Mouse (Mus musculus) intestine, postnatal 0 days (tissue): ENCODE results near the gene Tgm2. TPM values are rescaled to one million over a fixed set of nuclear protein-coding genes. Genes with fewer than 3 reads are reported as not detected.

Experiments
- ATAC-seq: fragments of 200-750 bp; cut with Nextera tagmentation; 2 replicates; pipeline ENCODE4 v1.8.0; 2017; ENCODE audit warnings: mild to moderate bottlenecking, moderate TSS enrichment, moderate library complexity
- H3K27ac ChIP-seq: fragments of 300-500 bp; sonication (generic); 2 replicates; pipeline ENCODE4 v1.5.1; 2014; ENCODE audit warnings: mild to moderate bottlenecking, low read depth, low read length, moderate library complexity
- H3K27me3 ChIP-seq: fragments of 300-500 bp; sonication (generic); replicated peaks from 2 replicates; pipeline ENCODE4 v1.6.1; 2014; ENCODE audit warnings: low read length, mixed read lengths; ENCODE audit not compliant: control insufficient read depth, insufficient read depth
- H3K36me3 ChIP-seq: fragments of 300-500 bp; sonication (generic); 2 replicates; pipeline ENCODE4 v1.6.1; 2014; ENCODE audit warnings: mild to moderate bottlenecking, moderate library complexity; ENCODE audit not compliant: control insufficient read depth, insufficient read depth
- H3K4me1 ChIP-seq: fragments of 300-500 bp; sonication (generic); replicated peaks from 2 replicates; pipeline ENCODE4 v1.6.1; 2014; ENCODE audit warnings: antibody characterized with exemption, low read length, mixed read lengths; ENCODE audit not compliant: control insufficient read depth, insufficient read depth
- H3K4me2 ChIP-seq: fragments of 300-500 bp; sonication (generic); replicated peaks from 2 replicates; pipeline ENCODE4 v1.6.1; 2014; ENCODE audit warnings: low read depth, mild to moderate bottlenecking, moderate library complexity
- H3K4me3 ChIP-seq: fragments of 300-500 bp; sonication (generic); 2 replicates; pipeline ENCODE4 v1.5.1; 2014; ENCODE audit warnings: low read depth, low read length
- H3K9ac ChIP-seq: fragments of 300-500 bp; sonication (generic); 2 replicates; pipeline ENCODE4 v1.6.1; 2014; ENCODE audit warnings: mild to moderate bottlenecking, low read depth, low read length
- H3K9me3 ChIP-seq: fragments of 300-500 bp; sonication (generic); 2 replicates; pipeline ENCODE4 v1.6.1; 2016; ENCODE audit warnings: mixed run types; ENCODE audit not compliant: control insufficient read depth
- CTCF ChIP-seq: sonication (generic); IDR thresholded peaks from 2 replicates; pipeline ENCODE4 v1.5.1; 2016; ENCODE audit warnings: low read depth, mild to moderate bottlenecking, control low read depth, antibody characterized with exemption, moderate library complexity
- WGBS: fragments of 180-500 bp; shearing (Covaris S2); extraction: QIAGEN DNeasy Blood & Tissue Kit; methylation state at CpG from one replicate; pipeline ENCODE4 v1.1.7; 2014; 5-methylcytosine and 5-hydroxymethylcytosine counted together
- polyA plus RNA-seq: library from polyadenylated mRNA; unstranded; fragments of >200 nt; fragmentation: Nextera tagmentation; extraction: Ambion mirVana; gene quantifications from 2 replicates; pipeline ENCODE4 v1.2.1, GENCODE M21; 2015

The Tgm2 gene
- polyA plus RNA-seq, 1 experiment from 2014 or later, result 40.0 TPM

DNA sequence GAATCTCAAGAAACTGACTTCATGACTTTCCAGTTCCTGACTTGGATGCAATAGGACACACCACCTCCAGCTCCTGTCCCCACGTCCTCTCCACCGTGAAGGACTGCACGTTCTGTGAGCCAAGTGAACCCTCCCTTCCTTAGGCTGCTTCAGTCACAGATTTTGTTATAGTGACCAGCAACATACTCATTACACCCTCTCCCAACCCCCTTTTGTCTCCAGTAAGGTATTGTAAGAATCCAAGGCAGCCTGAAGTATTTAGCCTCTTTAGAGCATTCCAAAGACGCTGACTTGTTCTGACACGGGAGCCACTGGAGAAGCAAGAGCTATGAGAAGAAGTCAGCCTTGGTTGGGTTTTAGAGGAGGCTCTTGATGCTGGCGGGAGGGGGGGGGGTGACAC, 23.1 kb upstream of the Tgm2 start:
- Histone ChIP-seq H3K4me3 (no peak overlapping the region), H3K9ac (no peak overlapping the region), H3K27me3 (no peaks in the 10 kb centered on the region), H3K4me1 (0 out of 2 replicates have a peak, but pooled peaks cover 10% of the 10 kb centered on the region), H3K36me3 (no peaks in the 10 kb centered on the region), H3K9me3 (no peaks in the 10 kb centered on the region), H3K4me2 (no peak overlapping the region), H3K27ac (no peak overlapping the region)
- 80% methylated on average over 6 of the region's 6 CpGs for WGBS
- no peak for TF ChIP-seq CTCF
- no peak for ATAC-seq

DNA sequence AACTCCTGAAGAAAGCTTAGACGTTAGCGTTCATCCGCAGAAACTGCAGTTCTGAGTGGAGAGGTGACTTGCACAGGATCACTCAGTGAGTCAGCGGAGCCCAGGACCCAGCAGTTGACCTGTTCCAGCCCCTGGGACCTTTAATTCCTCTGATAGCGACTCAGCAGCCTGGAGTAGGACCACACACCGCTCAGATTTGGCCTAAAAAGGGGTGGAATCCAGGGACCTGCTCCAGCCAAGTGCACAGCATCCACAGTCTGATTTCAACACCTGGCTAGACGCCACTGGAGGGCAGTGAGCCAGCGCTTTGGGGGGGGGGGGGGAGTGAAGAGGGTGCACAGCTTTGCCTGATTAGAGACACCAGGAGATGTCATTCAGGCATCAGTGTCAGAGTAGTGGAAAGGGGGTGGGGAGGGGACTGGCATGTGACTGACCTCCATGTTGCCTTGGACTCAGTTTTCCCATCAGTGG, 22.5 kb upstream of the Tgm2 start:
- no peak overlapping the region for H3K27ac ChIP-seq
- TF ChIP-seq CTCF, result no peak
- no peaks in the 10 kb centered on the region for H3K36me3 ChIP-seq
- no peaks in the 10 kb centered on the region for H3K9me3 ChIP-seq
- no peak overlapping the region for H3K9ac ChIP-seq
- H3K27me3 ChIP-seq, result no peaks in the 10 kb centered on the region
- no peak for ATAC-seq
- no peak overlapping the region for H3K4me2 ChIP-seq
- 0 out of 2 replicates have a peak, but pooled peaks cover 10% of the 10 kb centered on the region for H3K4me1 ChIP-seq
- H3K4me3 ChIP-seq, result no peak overlapping the region
- 52% methylated on average over 8 of the region's 8 CpGs for WGBS

GRCm38 (mm10) chr2:158167496-158168205, 21.4 kb upstream of the Tgm2 start:
- H3K4me1 ChIP-seq, result 0 out of 2 replicates have a peak, but pooled peaks cover 13% of the 10 kb centered on the region
- H3K4me2 ChIP-seq, result no peak overlapping the region
- WGBS, result 60% methylated on average over 9 of the region's 9 CpGs
- no peaks in the 10 kb centered on the region for H3K27me3 ChIP-seq
- no peak for TF ChIP-seq CTCF
- no peak overlapping the region for H3K27ac ChIP-seq
- H3K4me3 ChIP-seq, result no peak overlapping the region
- ATAC-seq, result no peak
- no peaks in the 10 kb centered on the region for H3K36me3 ChIP-seq
- H3K9ac ChIP-seq, result no peak overlapping the region
- no peaks in the 10 kb centered on the region for H3K9me3 ChIP-seq

- 62% methylated on average over 7 of the region's 7 CpGs for WGBS
- Histone ChIP-seq H3K9me3 (no peaks in the 10 kb centered on the region), H3K4me1 (0 out of 2 replicates have a peak, but pooled peaks cover 13% of the 10 kb centered on the region), H3K4me3 (no peak overlapping the region), H3K4me2 (peak overlapping the region; percentile 2; the same call in 1 of the 2 replicates), H3K27me3 (no peaks in the 10 kb centered on the region), H3K9ac (no peak overlapping the region), H3K27ac (peak overlapping the region; percentile 54; the same call in 1 of the 2 replicates), H3K36me3 (no peaks in the 10 kb centered on the region)
- ATAC-seq, result peak; percentile 56
- no peak for TF ChIP-seq CTCF
Observed at GRCm38 (mm10) chr2:158166628-158167027, 20.4 kb upstream of the Tgm2 start.

- no peak overlapping the region for H3K9ac ChIP-seq
- WGBS, result 79% methylated on average over 4 of the region's 4 CpGs
- no peak overlapping the region for H3K4me2 ChIP-seq
- H3K4me3 ChIP-seq, result no peak overlapping the region
- no peaks in the 10 kb centered on the region for H3K27me3 ChIP-seq
- no peak for TF ChIP-seq CTCF
- 0 out of 2 replicates have a peak, but pooled peaks cover 13% of the 10 kb centered on the region for H3K4me1 ChIP-seq
- no peaks in the 10 kb centered on the region for H3K36me3 ChIP-seq
- H3K27ac ChIP-seq, result no peak overlapping the region
- no peaks in the 10 kb centered on the region for H3K9me3 ChIP-seq
- no peak for ATAC-seq
Observed at GRCm38 (mm10) chr2:158165776-158166175, 19.5 kb upstream of the Tgm2 start.

DNA sequence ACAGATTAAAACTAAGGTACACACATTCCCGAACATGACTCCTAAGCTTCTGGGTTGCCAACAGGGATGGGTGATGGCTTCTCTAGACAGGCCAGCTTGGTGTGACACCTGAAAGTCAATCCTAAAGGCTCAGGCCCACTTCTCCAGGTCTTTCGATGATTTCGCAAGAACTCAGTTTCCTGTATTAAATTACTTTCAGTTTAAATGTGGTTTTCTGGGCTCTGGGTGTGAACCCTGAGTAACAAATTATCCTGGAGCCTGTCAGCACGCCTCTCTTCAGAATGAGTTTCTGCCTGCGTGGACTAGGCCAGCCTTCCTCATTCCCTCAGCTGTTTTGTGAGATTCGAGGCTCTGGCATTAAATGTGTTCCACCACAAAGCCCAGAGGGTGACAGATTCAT, 16.8 kb upstream of the Tgm2 start:
- Histone ChIP-seq H3K4me3 (no peak overlapping the region), H3K9ac (no peak overlapping the region), H3K4me1 (0 out of 2 replicates have a peak, but pooled peaks cover 23% of the 10 kb centered on the region), H3K27me3 (no peaks in the 10 kb centered on the region), H3K27ac (no peak overlapping the region), H3K36me3 (no peaks in the 10 kb centered on the region), H3K9me3 (no peaks in the 10 kb centered on the region), H3K4me2 (no peak overlapping the region)
- WGBS, result 53% methylated on average over 6 of the region's 6 CpGs
- no peak for ATAC-seq
- TF ChIP-seq CTCF, result no peak
